Mouse (Mus musculus): ENCODE results near the gene E030018B13Rik.

DNA sequence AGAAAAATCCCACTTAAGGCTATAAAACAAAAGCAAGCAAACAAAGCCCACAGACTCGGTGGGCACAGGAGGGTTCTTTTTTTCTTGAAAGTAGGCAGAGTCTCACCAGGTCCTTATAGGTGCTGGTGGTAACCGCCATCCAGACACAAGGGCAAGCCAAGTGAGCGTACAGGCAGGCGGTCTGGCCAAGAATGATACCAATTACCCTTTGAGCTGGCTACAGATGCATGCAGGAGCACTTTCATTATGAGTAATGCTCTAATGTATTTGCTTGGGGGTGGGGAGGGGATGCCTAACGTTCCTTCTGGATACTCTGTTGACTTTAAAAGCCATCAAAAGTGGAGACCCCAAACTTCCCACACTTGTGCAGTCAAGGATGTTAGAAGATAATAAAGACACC, 14.1 kb downstream of the E030018B13Rik start:
- TF ChIP-seq CTCF (IDR thresholded peaks at IDR 0.05; ENCODE audit: low read depth) (no peak), EP300 (IDR thresholded peaks at IDR 0.05; ENCODE audit: low read depth) (no peak)

Measured in liver, embryonic 14.5 days (tissue).